Mouse (Mus musculus): ENCODE measurements around the gene Slc39a12. TPM values are rescaled to one million over a fixed set of nuclear protein-coding genes. Genes with fewer than 3 reads are reported as not detected.

Gene Slc39a12
- not detected in 2 replicates for polyA plus RNA-seq (2016; fragmentation: Nextera tagmentation; extraction: Ambion mirVana)

DNA sequence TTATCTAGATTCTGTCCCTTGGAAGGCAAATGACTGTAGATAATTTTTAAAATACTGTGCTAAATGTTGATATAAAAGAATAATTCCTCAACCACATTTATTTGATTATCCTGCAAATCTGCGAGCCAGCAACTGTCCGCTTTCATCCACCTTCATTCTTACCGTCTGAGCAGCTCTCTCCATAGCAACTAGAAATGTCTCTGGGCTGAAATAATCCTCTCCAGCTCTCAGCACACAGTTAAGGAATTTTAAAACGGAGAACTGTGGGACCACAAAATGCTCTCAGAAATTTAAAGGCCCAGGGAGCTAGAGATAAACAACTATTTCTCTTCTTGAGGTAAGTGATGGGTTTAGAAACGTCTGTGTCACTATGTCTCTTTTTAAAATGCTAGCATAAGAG, at the start of gene Slc39a12:
Slc39a12 (plus strand) TSS at position 155 of the 400 bp plus-strand sequence.
- Histone ChIP-seq H3K9ac (replicated peaks) (no peak within 1 kb of the TSS), H3K4me1 (replicated peaks) (no peaks in the 10 kb centered on the region; the same call in 1 of the 2 replicates), H3K27ac (no peak within 1 kb of the TSS), H3K4me2 (no peak within 1 kb of the TSS), H3K27me3 (no peaks in the 10 kb centered on the region), H3K36me3 (no peaks in the 10 kb centered on the region), H3K4me3 (replicated peaks) (no peak within 1 kb of the TSS), H3K9me3 (no peaks in the 10 kb centered on the region)
- WGBS = 50% methylated on average over 5 of the region's 5 CpGs
- ATAC-seq (ENCODE audit: insufficient number of reproducible peaks, insufficient read depth, low FRiP score, low TSS enrichment, low read depth) = no peak

DNA sequence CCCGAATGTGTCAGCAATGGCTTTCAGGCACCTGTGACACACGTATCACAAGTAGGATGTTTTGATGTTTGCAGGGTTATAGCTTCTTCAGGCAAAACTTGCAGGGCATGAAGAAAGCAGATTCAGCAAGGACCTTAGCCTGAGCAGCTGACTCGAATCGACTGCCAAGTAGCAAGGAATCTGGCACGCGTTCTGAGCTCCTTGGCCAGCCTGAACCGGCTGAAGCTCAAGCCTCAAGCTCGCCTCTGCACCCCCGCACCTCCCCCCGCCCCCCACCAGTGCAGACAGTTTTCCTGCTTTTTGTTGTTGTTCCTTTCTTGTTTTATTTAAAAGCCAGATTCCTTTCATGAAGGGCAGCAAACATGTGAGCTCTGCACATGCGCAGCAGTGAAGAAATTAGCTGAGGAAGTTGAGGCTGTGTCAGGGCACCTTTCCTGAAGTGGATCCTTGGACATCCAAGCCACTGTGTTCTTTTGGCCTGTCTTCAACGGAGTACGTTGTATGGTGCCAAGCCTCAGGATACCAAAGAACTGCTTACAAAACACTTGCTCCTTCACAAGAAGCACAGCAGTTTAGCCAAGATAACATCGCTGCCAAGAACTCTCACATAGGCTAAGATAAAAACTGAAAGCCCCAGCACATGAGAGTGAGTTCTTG, 46.3 kb upstream of the Slc39a12 start:
- ATAC-seq (ENCODE audit: insufficient number of reproducible peaks, insufficient read depth, low FRiP score, low TSS enrichment, low read depth) = no peak
- Histone ChIP-seq H3K36me3 (no peaks in the 10 kb centered on the region), H3K4me3 (replicated peaks) (no peak overlapping the region), H3K4me2 (no peak overlapping the region), H3K27ac (no peak overlapping the region), H3K4me1 (replicated peaks) (no peaks in the 10 kb centered on the region), H3K27me3 (no peaks in the 10 kb centered on the region), H3K9ac (replicated peaks) (no peak overlapping the region), H3K9me3 (no peaks in the 10 kb centered on the region)
- 79% methylated on average over 14 of the region's 14 CpGs for WGBS

DNA sequence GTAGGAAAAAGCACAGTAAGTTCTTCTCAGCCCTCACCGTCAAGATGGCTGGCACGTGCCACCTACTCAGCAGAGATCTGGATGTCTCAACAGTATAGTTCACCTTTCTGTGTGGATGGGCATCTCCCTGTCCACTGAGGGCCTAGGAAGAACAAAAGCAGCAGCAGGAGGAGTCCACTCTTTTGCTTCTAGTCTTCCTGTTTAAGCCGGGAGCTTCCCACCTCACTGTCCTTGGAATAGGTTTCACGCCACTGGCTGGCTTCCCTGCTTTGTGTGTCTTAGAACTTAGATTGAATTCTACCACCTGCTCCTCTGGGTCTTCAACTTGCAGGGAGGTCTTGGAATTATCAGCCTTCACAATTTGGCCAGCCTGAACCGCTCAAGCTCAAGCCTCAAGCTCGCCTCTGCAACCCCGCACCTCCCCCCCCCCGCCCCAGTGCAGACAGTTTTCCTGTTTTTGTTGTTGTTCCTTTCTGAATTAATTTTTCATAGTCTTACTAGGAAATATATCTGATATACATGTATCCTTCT, 45.7 kb upstream of the Slc39a12 start:
- H3K36me3 ChIP-seq = no peaks in the 10 kb centered on the region
- H3K27ac ChIP-seq = no peak overlapping the region
- H3K9ac ChIP-seq (replicated peaks) = no peak overlapping the region
- no peaks in the 10 kb centered on the region for H3K9me3 ChIP-seq
- no peak overlapping the region for H3K4me3 ChIP-seq (replicated peaks)
- no peaks in the 10 kb centered on the region for H3K27me3 ChIP-seq
- ATAC-seq (ENCODE audit: insufficient number of reproducible peaks, insufficient read depth, low FRiP score, low TSS enrichment, low read depth) = no peak
- WGBS = 91% methylated on average over 8 of the region's 8 CpGs
- H3K4me2 ChIP-seq = no peak overlapping the region
- H3K4me1 ChIP-seq (replicated peaks) = no peaks in the 10 kb centered on the region

DNA sequence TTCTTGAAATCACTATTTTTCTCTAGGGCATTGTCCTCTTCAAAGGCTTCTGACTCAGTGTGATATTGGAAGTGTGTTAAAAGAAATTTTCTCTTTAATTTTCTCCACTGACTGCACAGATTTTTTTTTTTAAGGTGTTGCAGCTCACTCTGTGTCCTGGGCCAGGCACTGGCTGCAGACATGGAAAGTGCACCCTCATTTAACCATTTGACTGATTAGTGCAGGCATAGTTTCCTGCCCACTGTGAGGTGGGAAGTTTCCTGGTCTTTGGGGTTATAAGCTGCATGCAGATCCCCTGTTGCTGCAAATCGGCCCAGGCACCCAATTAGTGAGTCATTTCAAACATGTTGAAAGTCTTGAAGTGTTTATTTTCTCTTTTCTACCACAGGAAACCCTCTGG, 740 bp downstream of the Slc39a12 start:
- no peak for ATAC-seq (ENCODE audit: insufficient number of reproducible peaks, insufficient read depth, low FRiP score, low TSS enrichment, low read depth)
- Histone ChIP-seq H3K9ac (replicated peaks) (no peak overlapping the region), H3K4me1 (replicated peaks) (no peaks in the 10 kb centered on the region; the same call in 1 of the 2 replicates), H3K36me3 (no peaks in the 10 kb centered on the region), H3K27me3 (no peaks in the 10 kb centered on the region), H3K9me3 (no peaks in the 10 kb centered on the region), H3K27ac (no peak overlapping the region), H3K4me2 (no peak overlapping the region), H3K4me3 (replicated peaks) (no peak overlapping the region)
- WGBS = 3% methylated on average over 1 of the region's 1 CpGs

DNA sequence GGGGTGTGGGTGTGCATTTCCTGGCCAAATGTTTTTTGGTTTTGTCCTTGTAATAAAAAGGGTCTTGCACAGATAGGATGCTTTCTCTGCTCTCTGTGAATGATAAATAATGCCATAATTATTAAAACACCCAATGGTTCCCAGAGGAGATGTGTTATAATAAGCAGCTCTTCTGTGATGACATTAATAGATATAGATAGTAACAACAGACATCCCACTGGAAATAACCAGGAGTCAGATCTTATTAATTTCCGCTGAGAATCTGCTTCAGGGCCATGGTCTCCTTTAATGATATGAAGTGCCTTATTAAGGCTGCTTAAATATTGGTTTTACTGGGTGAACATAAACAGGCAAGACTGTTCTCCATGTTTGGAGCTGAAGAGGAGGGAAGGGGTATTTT, 2.8 kb downstream of the Slc39a12 start:
- no peak for ATAC-seq (ENCODE audit: insufficient number of reproducible peaks, insufficient read depth, low FRiP score, low TSS enrichment, low read depth)
- no peaks in the 10 kb centered on the region for H3K9me3 ChIP-seq

DNA sequence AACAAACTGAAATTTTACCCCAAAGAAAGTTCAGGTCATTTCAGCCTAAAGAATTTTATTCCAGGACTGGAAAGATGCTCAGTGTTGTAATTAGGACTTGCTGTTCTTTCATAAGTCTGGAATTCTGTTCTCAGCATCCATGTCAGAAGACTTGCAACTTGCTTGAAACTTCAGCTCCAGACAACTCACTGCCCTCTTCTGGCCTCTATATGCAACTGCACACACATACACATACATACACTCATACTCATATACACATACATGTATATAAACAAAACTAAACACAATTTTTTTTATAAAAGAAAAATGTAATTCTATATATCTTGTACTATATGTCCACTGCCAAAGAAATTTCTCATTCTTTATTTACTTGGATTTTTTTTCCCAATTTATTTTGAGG, 14.9 kb downstream of the Slc39a12 start:
- Histone ChIP-seq H3K27me3 (no peaks in the 10 kb centered on the region), H3K36me3 (no peaks in the 10 kb centered on the region)
- no peak for ATAC-seq (ENCODE audit: insufficient number of reproducible peaks, insufficient read depth, low FRiP score, low TSS enrichment, low read depth)

More for the DNA sequence above, 2.8 kb downstream of the Slc39a12 start:
- Histone ChIP-seq H3K27me3 (no peaks in the 10 kb centered on the region), H3K9ac (replicated peaks) (no peak overlapping the region), H3K36me3 (no peaks in the 10 kb centered on the region), H3K27ac (no peak overlapping the region), H3K4me2 (no peak overlapping the region), H3K4me1 (replicated peaks) (no peaks in the 10 kb centered on the region; the same call in 1 of the 2 replicates), H3K4me3 (replicated peaks) (no peak overlapping the region)
- 88% methylated on average over 1 of the region's 1 CpGs for WGBS

DNA sequence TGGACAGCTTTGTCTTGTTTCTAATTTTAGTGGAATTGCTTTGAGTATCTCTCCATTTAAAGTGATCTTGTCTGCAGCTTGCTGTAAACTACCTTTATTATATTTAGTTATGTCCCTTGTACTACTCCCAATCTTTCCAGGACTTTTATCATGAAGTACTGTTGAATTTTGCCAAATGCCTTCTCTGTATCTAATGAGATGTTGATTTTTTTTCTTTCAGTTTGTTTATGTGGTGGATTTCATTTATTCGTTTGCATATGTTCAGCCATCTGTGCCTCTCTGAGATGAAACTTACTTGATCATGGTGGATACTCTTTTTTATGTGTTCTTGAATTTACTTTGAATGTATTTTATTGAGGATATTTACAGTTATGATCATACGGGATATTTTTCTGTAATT, 40.9 kb downstream of the Slc39a12 start:
- no peak for ATAC-seq (ENCODE audit: insufficient number of reproducible peaks, insufficient read depth, low FRiP score, low TSS enrichment, low read depth)
- H3K4me1 ChIP-seq (replicated peaks) = no peaks in the 10 kb centered on the region
- H3K4me2 ChIP-seq = no peak overlapping the region
- H3K27ac ChIP-seq = no peak overlapping the region
- H3K27me3 ChIP-seq = no peaks in the 10 kb centered on the region
- no peak overlapping the region for H3K4me3 ChIP-seq (replicated peaks)
- no peak overlapping the region for H3K9ac ChIP-seq (replicated peaks)
- H3K36me3 ChIP-seq = no peaks in the 10 kb centered on the region
- WGBS = 94% methylated on average over 2 of the region's 2 CpGs
- H3K9me3 ChIP-seq = no peaks in the 10 kb centered on the region

More for the DNA sequence above, 14.9 kb downstream of the Slc39a12 start:
- Histone ChIP-seq H3K4me2 (no peak overlapping the region), H3K4me1 (replicated peaks) (no peaks in the 10 kb centered on the region), H3K9ac (replicated peaks) (no peak overlapping the region), H3K4me3 (replicated peaks) (no peak overlapping the region), H3K9me3 (no peaks in the 10 kb centered on the region), H3K27ac (no peak overlapping the region)

DNA sequence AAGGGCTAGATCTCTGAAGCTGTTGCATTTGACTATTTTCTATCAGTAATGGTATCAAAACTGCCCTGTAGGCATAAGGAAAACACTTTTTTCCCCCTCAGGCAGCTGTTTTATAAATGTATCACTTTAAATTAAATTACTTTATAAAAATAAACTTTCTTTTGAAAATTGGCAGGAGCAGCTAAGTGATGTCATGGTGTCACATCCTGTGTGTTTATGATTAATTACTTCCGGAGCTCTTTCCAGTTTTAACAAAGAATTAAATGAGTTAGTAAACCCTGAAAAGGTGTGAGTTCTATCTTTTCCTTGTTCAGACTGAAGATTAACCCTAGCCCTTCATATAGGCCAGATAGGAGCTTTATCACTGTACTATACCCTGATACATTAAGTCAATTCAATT, 59.2 kb downstream of the Slc39a12 start:
- Histone ChIP-seq H3K9me3 (no peaks in the 10 kb centered on the region), H3K4me2 (no peak overlapping the region), H3K27ac (no peak overlapping the region), H3K4me1 (replicated peaks) (no peaks in the 10 kb centered on the region), H3K27me3 (no peaks in the 10 kb centered on the region), H3K36me3 (no peaks in the 10 kb centered on the region), H3K9ac (replicated peaks) (no peak overlapping the region), H3K4me3 (replicated peaks) (no peak overlapping the region)
- no peak for ATAC-seq (ENCODE audit: insufficient number of reproducible peaks, insufficient read depth, low FRiP score, low TSS enrichment, low read depth)
- WGBS = 83% methylated on average over 1 of the region's 1 CpGs

DNA sequence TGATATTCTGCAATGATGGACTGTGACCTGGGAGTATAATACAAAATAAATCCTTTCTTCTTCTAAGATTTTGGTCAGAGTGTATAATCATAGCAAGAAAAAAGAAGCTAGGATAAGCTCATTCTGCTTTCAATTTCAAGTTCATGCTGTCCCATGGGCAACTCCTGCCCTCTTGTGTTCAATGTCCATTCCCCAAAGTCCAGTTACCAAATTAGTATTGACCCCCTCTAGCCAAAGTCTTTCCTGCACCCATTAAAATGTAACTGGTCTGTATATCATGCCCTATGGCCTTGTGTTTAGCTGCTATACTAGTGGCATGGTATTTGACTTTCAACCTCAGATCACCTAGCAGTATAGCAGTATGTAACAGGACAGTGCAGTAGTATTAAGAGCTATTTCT, 62.8 kb downstream of the Slc39a12 start:
- Histone ChIP-seq H3K9ac (replicated peaks) (no peak overlapping the region), H3K27ac (no peak overlapping the region), H3K4me3 (replicated peaks) (no peak overlapping the region), H3K27me3 (no peaks in the 10 kb centered on the region), H3K36me3 (no peaks in the 10 kb centered on the region), H3K4me2 (no peak overlapping the region), H3K9me3 (no peaks in the 10 kb centered on the region), H3K4me1 (replicated peaks) (no peaks in the 10 kb centered on the region)
- ATAC-seq (ENCODE audit: insufficient number of reproducible peaks, insufficient read depth, low FRiP score, low TSS enrichment, low read depth) = no peak

DNA sequence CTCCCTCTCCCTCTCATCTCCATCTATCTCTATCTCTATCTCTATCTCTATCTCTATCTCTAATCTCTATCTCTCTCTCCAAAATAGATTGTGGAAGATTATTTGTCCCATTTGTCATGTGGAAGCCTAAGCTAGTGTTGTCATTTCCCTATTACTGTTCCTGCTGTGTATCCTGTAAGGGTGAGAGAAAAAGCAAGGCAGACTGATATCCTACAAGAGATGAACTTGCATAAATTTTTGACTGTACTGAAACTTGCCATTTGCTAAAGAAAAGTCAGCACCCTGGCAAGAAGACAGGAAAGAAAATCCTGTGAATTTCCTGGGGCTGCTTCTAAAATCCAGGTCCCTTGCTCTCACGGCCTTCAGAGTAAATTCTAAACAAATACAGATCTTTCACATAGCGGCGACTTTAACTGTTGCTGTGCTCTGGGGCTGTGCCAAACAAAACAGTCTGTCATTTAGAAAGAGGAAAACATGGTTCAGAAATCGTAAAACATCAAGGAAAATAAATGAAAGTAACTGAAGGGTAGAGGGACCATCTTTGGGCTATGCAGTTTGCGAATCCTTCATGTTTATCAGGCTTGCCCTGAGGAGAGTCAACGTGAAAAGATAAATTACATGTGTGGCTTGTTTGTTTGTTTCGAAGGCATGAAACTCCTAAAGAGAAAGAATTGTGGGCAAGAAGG, 67.0 kb downstream of the Slc39a12 start:
- Histone ChIP-seq H3K4me2 (no peak overlapping the region), H3K4me3 (replicated peaks) (no peak overlapping the region), H3K36me3 (no peaks in the 10 kb centered on the region), H3K27ac (no peak overlapping the region), H3K4me1 (replicated peaks) (no peaks in the 10 kb centered on the region), H3K27me3 (no peaks in the 10 kb centered on the region), H3K9me3 (no peaks in the 10 kb centered on the region), H3K9ac (replicated peaks) (no peak overlapping the region)
- ATAC-seq (ENCODE audit: insufficient number of reproducible peaks, insufficient read depth, low FRiP score, low TSS enrichment, low read depth) = no peak
- WGBS = 61% methylated on average over 7 of the region's 7 CpGs

DNA sequence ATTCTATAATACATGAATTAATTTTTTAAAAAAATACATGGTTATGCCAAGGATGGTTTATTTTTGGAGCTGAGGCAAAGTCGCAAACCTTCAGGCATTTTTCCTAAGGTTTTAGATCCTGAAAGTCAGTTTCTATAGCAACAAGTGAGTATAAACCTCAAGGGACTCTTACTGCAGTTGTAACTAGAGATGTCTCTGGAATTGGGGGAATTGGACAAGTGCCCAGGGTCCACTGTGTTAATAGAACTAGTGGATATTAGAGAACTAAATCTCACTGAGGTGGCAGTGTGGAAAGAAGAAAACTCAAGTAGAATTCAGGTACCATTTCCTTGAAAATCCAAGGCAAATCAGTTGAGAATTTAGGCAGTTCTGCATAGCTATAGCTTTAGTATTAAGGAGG, 76.3 kb downstream of the Slc39a12 start:
- H3K27me3 ChIP-seq = no peaks in the 10 kb centered on the region
- peak; percentile 82; the same call in 1 of the 2 replicates for ATAC-seq (ENCODE audit: insufficient number of reproducible peaks, insufficient read depth, low FRiP score, low TSS enrichment, low read depth)
- 23% methylated on average over 1 of the region's 1 CpGs for WGBS

More for the DNA sequence above, 76.3 kb downstream of the Slc39a12 start:
- no peak overlapping the region for H3K27ac ChIP-seq
- no peak overlapping the region for H3K4me2 ChIP-seq
- H3K4me3 ChIP-seq (replicated peaks) = no peak overlapping the region
- no peaks in the 10 kb centered on the region for H3K9me3 ChIP-seq
- H3K4me1 ChIP-seq (replicated peaks) = no peaks in the 10 kb centered on the region
- no peaks in the 10 kb centered on the region for H3K36me3 ChIP-seq
- no peak overlapping the region for H3K9ac ChIP-seq (replicated peaks)

Measured in limb, embryonic 12.5 days (tissue).